Mouse (Mus musculus) neural tube, embryonic 11.5 days (tissue): ENCODE results near the gene Dnajb8. TPM values are rescaled to one million over a fixed set of nuclear protein-coding genes. Genes with fewer than 3 reads are reported as not detected.

ENCODE experiments used
- ATAC-seq: fragments of 200-750 bp; cut with Nextera tagmentation; 2 replicates; pipeline ENCODE4 v1.8.0; 2017; ENCODE audit warnings: moderate number of reproducible peaks, mild to moderate bottlenecking, moderate TSS enrichment, moderate library complexity; ENCODE audit not compliant: insufficient read depth, low FRiP score, low TSS enrichment
- DNase-seq: peaks from one replicate; pipeline ENCODE4 v3.0.0-alpha.2; 2015; ENCODE audit warnings: low spot score
- H3K27ac ChIP-seq: fragments of 300-500 bp; sonication (generic); 2 replicates; pipeline ENCODE4 v1.5.1; 2014; ENCODE audit warnings: low read depth, mild to moderate bottlenecking, low read length
- H3K27me3 ChIP-seq: fragments of 300-500 bp; sonication (generic); 2 replicates; pipeline ENCODE4 v1.6.1; 2014; ENCODE audit warnings: mild to moderate bottlenecking, low read length, mixed read lengths; ENCODE audit not compliant: control insufficient read depth, insufficient read depth
- H3K36me3 ChIP-seq: fragments of 300-500 bp; sonication (generic); 2 replicates; pipeline ENCODE4 v1.6.1; 2014; ENCODE audit warnings: mild to moderate bottlenecking, low read length, moderate library complexity, mixed read lengths; ENCODE audit not compliant: control insufficient read depth, insufficient read depth
- H3K4me1 ChIP-seq: fragments of 300-500 bp; sonication (generic); 2 replicates; pipeline ENCODE4 v1.6.1; 2014; ENCODE audit warnings: low read length, mixed read lengths; ENCODE audit not compliant: control insufficient read depth, insufficient read depth
- H3K4me2 ChIP-seq: fragments of 300-500 bp; sonication (generic); 2 replicates; pipeline ENCODE4 v1.6.1; 2014; ENCODE audit warnings: low read depth, mild to moderate bottlenecking, moderate library complexity
- H3K4me3 ChIP-seq: fragments of 300-500 bp; sonication (generic); 2 replicates; pipeline ENCODE4 v1.5.1; 2014; ENCODE audit warnings: low read depth, low read length
- H3K9ac ChIP-seq: fragments of 300-500 bp; sonication (generic); 2 replicates; pipeline ENCODE4 v1.6.1; 2014; ENCODE audit warnings: mild to moderate bottlenecking, low read length
- H3K9me3 ChIP-seq: fragments of 300-500 bp; sonication (generic); 2 replicates; pipeline ENCODE4 v1.6.1; 2016; ENCODE audit warnings: low read length; ENCODE audit not compliant: control insufficient read depth
- WGBS: fragments of 180-500 bp; shearing (Covaris S2); extraction: QIAGEN DNeasy Blood & Tissue Kit; methylation state at CpG from one replicate; pipeline ENCODE4 v1.1.7; 2014; 5-methylcytosine and 5-hydroxymethylcytosine counted together
- polyA plus RNA-seq: library from polyadenylated mRNA; unstranded; fragments of >200 nt; fragmentation: Nextera tagmentation; extraction: Ambion mirVana; gene quantifications from 2 replicates; pipeline ENCODE4 v1.2.1, GENCODE M21; 2014

Gene Dnajb8
- not detected in 2 replicates for polyA plus RNA-seq

DNA sequence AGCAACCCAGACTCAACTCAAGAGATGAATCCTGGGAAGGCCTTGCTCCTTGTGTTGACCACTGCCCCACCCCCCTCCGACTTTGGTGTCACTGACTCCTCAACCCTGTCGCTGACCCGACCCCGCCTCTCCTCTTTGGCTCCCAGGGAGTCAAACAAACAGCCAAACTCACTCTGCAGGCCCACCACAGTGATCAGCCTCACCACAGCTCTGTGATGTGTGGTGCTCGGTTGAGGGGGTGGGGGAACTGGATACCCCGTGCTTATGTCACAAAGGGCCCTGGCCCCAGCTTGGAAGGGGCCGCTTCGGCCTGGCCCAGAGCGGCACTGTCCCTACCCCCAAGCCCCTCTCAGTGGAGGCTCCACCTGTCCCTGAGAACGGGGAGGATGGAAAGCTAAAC, at the start of gene Dnajb8:
Gene Dnajb8, plus strand, starts transcription at position 301 of the 400 bp plus-strand sequence.
- Histone ChIP-seq H3K4me1 (no peaks in the 10 kb centered on the region), H3K4me3 (no peak within 1 kb of the TSS), H3K27ac (no peak within 1 kb of the TSS), H3K27me3 (no peaks in the 10 kb centered on the region), H3K4me2 (no peak within 1 kb of the TSS), H3K9me3 (0 out of 2 replicates have a peak, but pooled peaks cover 3% of the 10 kb centered on the region), H3K36me3 (no peaks in the 10 kb centered on the region), H3K9ac (no peak within 1 kb of the TSS)
- 34% methylated on average over 10 of the region's 10 CpGs for WGBS
- no peak for ATAC-seq
- no peak for DNase-seq

DNA sequence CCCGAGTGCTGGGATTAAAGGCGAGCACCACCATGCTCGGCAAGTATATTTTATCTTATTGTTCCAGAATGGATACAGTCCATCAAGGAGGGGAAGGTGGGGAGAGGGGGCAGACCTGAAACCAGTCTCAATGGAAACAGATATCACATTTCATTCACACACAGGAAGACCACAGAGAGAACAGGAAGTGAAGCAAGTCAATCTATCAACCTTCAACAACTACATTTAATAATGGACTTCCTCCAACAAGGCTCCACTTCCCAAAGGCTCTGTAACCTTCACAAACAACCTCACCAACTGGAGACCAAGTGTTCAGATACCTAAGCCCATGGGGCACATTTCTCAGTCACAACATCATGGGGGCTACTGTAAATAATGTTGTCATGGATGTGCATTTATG, 47.9 kb upstream of the Dnajb8 start:
- no peak overlapping the region for H3K4me3 ChIP-seq
- H3K27me3 ChIP-seq, result no peaks in the 10 kb centered on the region
- no peak overlapping the region for H3K9ac ChIP-seq
- ATAC-seq, result no peak
- no peaks in the 10 kb centered on the region for H3K36me3 ChIP-seq
- no peaks in the 10 kb centered on the region for H3K9me3 ChIP-seq
- no peaks in the 10 kb centered on the region for H3K4me1 ChIP-seq
- 91% methylated on average over 3 of the region's 3 CpGs for WGBS
- no peak for DNase-seq
- no peak overlapping the region for H3K4me2 ChIP-seq
- no peak overlapping the region for H3K27ac ChIP-seq

DNA sequence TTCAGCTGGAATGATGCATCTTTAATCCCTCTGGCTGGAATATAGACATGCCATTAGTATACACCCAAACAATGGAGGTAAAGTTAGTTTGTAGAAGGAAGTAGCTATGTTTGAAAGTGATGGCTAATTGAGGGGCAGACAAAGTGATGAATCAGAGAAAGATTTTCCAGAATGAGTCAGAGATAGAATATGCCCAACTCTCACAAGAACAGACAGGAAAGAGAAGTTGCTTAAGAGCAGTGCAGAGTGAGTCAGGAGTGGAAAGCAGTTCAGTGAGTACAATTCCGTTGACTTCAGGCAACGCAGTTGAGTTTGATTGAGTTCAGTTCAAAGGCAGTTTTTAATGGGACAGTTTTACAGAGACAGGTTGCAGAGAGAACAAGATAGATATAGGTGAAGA, 47.4 kb upstream of the Dnajb8 start:
- H3K36me3 ChIP-seq, result no peaks in the 10 kb centered on the region
- H3K4me2 ChIP-seq, result no peak overlapping the region
- no peaks in the 10 kb centered on the region for H3K9me3 ChIP-seq
- no peaks in the 10 kb centered on the region for H3K27me3 ChIP-seq
- no peaks in the 10 kb centered on the region for H3K4me1 ChIP-seq
- no peak overlapping the region for H3K9ac ChIP-seq
- no peak overlapping the region for H3K4me3 ChIP-seq
- no peak for DNase-seq
- H3K27ac ChIP-seq, result no peak overlapping the region
- no peak for ATAC-seq
- 90% methylated on average over 2 of the region's 2 CpGs for WGBS

DNA sequence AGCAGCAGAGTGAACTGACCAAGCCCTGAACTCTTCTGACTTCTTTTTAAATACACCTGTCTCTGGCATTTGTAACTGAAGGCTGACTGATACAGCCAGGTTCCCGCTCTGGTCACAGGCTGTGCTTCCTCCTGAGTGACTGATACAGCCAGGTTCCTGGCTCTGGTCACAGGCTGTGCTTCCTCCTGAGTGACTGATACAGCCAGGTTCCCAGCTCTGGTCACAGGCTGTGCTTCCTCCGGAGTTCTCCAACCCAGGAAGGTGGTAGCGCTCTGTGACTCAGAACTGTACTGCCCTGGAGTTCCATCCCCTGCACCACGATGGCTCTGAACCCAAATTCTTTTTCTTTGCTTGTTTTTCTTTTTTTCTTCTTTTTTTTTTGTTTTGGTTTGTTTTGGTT, 37.4 kb upstream of the Dnajb8 start:
- Histone ChIP-seq H3K27ac (no peak overlapping the region), H3K9me3 (no peaks in the 10 kb centered on the region), H3K36me3 (no peaks in the 10 kb centered on the region), H3K4me1 (peaks cover under 1% of the 10 kb centered on the region; the same call in 1 of the 2 replicates), H3K9ac (no peak overlapping the region), H3K4me3 (no peak overlapping the region), H3K4me2 (no peak overlapping the region), H3K27me3 (peaks cover 24% of the 10 kb centered on the region)
- peak; percentile 4 for DNase-seq
- WGBS, result 86% methylated on average over 4 of the region's 4 CpGs
- no peak for ATAC-seq

DNA sequence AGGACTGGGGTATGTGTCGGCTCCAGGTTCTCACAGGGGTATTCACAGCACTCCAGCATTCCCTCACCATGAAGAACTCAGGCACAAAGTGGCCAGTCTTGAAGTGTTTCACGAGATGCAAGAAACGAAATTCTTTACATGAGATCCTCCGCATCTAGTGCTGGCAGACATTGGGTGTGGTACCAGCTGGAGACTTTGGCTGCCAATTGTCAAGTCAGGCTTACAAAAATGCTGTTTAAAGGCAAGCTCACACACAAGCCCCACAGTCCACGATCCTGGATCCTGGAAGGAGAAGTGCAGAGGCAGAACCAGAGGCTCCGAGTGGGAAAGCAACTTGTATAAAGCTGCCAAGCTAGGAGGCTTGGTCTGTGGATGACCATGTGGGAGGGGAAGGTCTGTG, 33.9 kb upstream of the Dnajb8 start:
- Histone ChIP-seq H3K27ac (no peak overlapping the region), H3K27me3 (peaks cover 59% of the 10 kb centered on the region), H3K9me3 (no peaks in the 10 kb centered on the region), H3K4me2 (no peak overlapping the region), H3K4me3 (no peak overlapping the region), H3K9ac (no peak overlapping the region), H3K36me3 (no peaks in the 10 kb centered on the region), H3K4me1 (peaks cover 5% of the 10 kb centered on the region; the same call in 1 of the 2 replicates)
- WGBS, result 76% methylated on average over 6 of the region's 6 CpGs
- ATAC-seq (no peak), DNase-seq (no peak)

DNA sequence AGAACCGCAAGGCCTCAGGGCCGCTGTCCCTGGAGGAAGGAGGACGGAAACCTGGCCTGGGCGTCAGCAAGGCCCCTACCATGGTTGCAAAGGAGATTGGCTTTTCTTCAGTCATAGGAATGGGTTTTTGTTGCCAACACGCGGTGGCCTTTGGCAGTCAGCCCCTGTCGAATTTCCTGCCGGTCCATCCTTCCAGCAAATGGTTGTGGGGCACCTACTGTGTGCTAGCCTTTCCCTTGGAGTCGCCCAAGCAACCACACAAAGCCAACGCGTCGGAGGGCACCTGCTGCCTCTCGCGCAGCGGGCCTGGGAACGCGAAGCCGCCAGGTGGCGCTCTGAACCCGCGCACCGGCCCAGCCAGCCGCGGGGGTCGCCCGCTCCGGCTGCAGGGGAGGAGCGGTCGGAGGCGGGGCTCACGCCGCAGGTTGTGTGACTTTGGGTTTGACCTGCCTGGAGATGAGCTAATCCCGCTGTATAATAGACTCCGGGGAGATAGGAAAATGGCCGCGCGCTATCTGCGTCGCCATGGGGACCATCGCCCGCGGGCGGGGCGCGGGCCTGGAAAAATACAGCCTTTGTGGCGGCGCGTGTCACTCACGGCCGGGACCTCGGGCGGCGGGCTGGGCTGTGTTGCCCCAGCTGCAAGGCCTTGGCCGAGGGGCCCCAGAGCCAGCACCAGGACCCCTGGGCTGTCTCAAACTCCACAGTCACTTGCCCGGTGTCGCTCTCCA, 32.6 kb upstream of the Dnajb8 start:
- ATAC-seq (peak; percentile 71), DNase-seq (peak; percentile 90)
- Histone ChIP-seq H3K27ac (no peak overlapping the region), H3K36me3 (no peaks in the 10 kb centered on the region), H3K4me3 (peak overlapping the region; percentile 30), H3K9ac (peak overlapping the region; percentile 15; the same call in 1 of the 2 replicates), H3K9me3 (no peaks in the 10 kb centered on the region), H3K4me1 (peaks cover 10% of the 10 kb centered on the region), H3K4me2 (peak overlapping the region; percentile 51), H3K27me3 (peaks cover 72% of the 10 kb centered on the region)
- 1% methylated on average over 56 of the region's 56 CpGs for WGBS

DNA sequence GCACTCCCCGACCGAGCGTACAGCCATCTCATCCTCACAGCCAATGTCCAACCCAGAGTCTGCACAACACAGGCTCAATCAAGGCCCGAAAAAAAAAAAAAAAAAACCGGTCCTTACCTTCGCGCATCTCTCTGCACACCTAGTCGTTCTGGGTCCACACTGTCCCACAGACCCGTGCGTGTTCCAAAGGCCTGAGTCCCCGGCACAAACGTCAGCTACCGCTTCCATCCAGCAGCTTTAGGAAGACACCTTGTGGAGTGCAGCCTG, 32.1 kb upstream of the Dnajb8 start:
- Histone ChIP-seq H3K27me3 (peaks cover 77% of the 10 kb centered on the region), H3K36me3 (no peaks in the 10 kb centered on the region), H3K9ac (no peak overlapping the region), H3K4me1 (peaks cover 10% of the 10 kb centered on the region), H3K4me3 (peak overlapping the region; percentile 30), H3K4me2 (peak overlapping the region; percentile 51), H3K9me3 (no peaks in the 10 kb centered on the region), H3K27ac (no peak overlapping the region)
- under 1% methylated on average over 13 of the region's 13 CpGs for WGBS
- DNase-seq, result peak; percentile 50
- ATAC-seq, result no peak

DNA sequence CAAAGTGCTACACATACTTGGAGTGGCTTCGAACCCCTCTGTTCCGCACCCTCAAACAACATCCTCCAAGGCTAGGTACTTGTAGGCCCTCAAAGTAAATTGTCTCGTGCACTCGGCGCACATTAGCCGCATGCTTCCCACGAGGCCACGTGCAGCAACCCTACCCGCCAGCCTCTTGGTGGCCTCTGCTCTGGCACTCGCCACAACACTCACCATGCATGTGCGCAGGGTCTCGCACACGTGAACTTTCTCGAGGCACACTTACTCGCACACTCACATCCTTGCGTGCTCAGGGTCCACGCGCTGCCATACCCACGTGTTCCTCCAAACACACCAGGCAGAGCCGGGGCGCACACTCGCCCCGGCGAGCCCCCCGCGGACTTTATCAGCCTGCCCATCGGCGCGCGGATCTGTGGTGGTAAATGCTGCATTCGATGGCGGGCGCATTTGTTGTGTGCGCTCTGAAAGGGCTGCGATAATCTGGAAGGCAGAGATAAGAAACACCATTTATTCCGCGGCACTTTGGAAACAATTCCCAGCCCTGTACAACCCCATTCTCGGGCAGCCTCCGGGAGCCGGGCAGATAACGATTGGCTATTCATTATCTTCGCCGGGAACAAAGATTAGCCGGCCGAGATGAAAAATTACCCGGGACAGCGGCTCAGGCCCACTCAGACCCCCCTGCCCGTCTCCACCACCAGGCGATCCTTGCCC, 31.6 kb upstream of the Dnajb8 start:
- under 1% methylated on average over 49 of the region's 49 CpGs for WGBS
- no peak overlapping the region for H3K4me2 ChIP-seq
- H3K36me3 ChIP-seq, result no peaks in the 10 kb centered on the region
- peaks cover 10% of the 10 kb centered on the region for H3K4me1 ChIP-seq
- no peak overlapping the region for H3K27ac ChIP-seq
- no peak overlapping the region for H3K9ac ChIP-seq
- H3K9me3 ChIP-seq, result no peaks in the 10 kb centered on the region
- H3K27me3 ChIP-seq, result peaks cover 82% of the 10 kb centered on the region
- ATAC-seq, result no peak
- no peak overlapping the region for H3K4me3 ChIP-seq
- peak; percentile 50 for DNase-seq

DNA sequence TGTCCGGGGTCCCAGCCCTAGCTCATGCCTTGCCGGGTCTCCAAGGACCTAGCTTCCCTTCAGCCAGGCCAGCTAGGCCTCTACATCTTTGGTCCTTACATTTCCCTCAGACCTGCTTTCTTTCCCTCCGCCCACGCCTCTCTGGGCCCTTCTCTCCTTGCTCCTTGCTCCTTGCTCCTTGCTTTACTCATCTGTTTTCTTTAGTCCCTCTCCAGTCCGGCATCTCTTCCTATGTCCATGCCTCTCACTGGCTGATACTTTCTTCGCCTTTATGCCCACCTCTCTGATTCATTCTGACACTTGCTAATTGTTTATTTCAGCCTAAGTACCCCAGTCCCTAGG, 31.1 kb upstream of the Dnajb8 start:
- Histone ChIP-seq H3K9me3 (no peaks in the 10 kb centered on the region), H3K36me3 (no peaks in the 10 kb centered on the region), H3K9ac (no peak overlapping the region), H3K4me1 (peaks cover 10% of the 10 kb centered on the region), H3K4me2 (no peak overlapping the region), H3K27me3 (peaks cover 87% of the 10 kb centered on the region), H3K4me3 (no peak overlapping the region), H3K27ac (no peak overlapping the region)
- WGBS, result 19% methylated on average over 6 of the region's 6 CpGs
- DNase-seq (peak; percentile 43), ATAC-seq (no peak)
